Mouse (Mus musculus) WW6 (cell line): ENCODE measurements around the gene Actr2.
A peak's percentile ranks its signal among the peaks of the same experiment; 100 is the strongest.
"Not testable (repeated sequence)": the region's sequence is repeated elsewhere in the genome, so short reads cannot be mapped to it uniquely, and the experiment has no call there.

Experiments
- DNase-seq: peaks from one replicate; pipeline ENCODE4 v3.0.0-alpha.2; 2013; ENCODE audit warnings: low read depth, low spot score

Actr2 gene

GRCm38 (mm10) chr11:20045586-20045985, 67.1 kb downstream of the Actr2 start:
- DNase-seq = no peak

GRCm38 (mm10) chr11:20043256-20043655, 69.5 kb downstream of the Actr2 start:
- no peak for DNase-seq

- no peak for DNase-seq
These were observed 70.6 kb downstream of the Actr2 start for GRCm38 (mm10) chr11:20042106-20042505.

DNA sequence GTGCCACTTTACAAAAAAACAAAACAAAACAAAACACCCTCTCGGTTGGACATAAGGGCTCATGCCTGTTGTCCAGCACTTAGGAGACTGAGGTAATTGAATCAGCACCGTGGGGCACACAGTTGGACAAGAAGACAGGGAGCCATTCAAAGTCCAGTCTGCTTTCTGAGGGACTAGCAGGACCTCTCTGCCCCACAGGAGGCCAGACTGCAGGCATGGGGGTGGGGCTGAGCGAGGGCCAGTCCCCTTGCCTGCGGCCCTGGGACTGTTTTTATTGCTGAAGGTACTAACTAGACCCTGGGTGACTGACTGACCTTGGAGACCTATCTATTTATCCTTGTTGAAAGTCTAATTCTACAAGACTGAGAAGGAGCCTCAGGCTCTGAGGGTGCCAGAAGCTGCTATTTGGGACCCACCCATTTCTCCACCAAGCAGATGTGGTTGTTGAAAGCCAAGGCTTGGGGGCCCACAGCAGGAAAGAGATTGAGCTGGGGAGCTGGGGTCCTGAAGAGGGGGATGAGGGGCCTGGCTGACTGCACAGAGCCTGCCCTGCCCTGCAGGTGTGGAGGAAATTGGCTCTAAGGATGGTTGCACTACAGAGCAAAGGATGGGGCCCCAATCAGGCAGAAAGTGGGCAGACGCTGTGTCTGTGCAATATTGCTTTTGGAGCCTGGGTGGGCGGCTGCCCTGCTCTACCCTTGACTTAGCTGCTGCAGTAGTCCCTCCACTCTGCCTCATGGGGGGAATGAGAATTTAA, 71.4 kb downstream of the Actr2 start:
- DNase-seq = no peak

- no peak for DNase-seq
These were observed 74.0 kb downstream of the Actr2 start for GRCm38 (mm10) chr11:20038723-20039122.

DNA sequence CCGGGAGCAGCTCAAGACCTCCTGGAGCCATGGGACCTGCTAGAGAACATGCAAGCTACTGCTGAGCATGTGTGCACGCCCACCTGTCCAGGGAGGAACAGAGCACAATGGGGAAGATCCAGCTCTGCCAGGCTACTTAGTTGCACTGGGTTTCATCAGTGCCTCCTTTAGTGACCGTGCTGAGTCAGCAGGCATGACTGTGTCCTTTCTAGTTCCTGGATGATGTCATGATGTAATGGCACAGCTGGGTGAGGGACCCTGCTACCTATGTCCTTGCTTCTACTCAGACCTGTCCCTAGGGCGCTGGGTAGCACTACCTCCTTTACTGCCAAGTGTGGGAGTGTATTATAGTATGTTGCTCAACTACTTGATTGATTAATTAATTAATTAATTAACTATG, 75.0 kb downstream of the Actr2 start:
- DNase-seq = no peak

- no peak for DNase-seq
These were observed 76.7 kb downstream of the Actr2 start for GRCm38 (mm10) chr11:20035972-20036371.

DNA sequence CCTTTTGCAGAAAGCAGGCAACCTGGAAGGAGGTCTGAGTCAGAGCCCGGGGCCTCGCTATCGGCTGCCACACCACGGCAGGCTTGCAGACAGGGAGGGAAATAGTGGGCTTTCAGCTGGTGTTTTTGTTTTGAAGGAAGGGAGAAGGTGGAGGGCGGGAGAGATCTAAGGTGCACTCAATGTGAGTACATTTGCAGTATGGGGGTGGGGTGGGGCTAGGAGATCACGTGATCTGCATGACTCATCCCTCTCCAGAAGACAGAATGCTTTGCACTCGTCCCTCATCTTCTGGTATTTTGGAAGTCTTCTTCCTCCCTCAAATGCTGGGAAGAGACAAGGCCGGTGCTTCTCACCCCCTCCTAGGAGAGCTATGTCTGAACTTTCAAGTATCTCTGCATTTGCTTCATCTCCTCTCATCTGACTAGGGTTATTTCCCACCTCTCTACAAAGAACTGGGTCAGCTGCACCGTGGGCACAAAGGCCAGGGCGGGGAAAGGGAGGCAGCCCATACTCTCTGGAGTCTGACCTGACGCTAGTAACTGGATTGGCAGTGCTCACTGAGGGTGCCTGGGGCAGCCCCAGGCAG, 77.3 kb downstream of the Actr2 start:
- DNase-seq = no peak

DNA sequence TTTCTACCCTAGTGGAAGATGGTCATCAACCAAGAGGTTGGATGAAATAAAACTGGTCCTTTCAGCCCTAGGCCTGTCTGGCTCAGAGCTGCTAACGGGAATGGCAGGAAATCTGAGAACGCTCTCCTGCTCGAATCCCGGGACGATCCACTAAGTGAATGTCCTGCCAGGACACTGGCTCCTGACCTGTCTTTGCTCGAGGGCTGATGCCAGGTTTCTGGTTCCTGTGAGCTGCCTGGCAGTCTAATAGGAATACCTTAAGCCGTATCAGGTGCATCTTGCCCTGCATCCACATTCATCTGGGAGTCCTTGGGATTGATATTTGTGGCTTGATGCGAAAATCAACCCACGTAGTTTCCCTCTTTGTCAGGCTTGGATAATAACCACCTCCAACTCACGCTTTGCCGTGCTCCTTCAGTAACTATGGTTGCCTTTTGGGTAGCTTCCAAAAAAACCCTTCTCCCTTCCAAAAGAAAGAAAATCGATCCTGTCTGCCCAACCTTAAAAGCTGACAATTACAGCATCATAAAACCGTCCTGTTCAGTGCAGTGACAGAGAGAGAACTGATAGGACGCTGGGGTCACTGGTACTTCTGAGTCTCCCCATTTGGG, 78.3 kb downstream of the Actr2 start:
- DNase-seq = no peak

DNA sequence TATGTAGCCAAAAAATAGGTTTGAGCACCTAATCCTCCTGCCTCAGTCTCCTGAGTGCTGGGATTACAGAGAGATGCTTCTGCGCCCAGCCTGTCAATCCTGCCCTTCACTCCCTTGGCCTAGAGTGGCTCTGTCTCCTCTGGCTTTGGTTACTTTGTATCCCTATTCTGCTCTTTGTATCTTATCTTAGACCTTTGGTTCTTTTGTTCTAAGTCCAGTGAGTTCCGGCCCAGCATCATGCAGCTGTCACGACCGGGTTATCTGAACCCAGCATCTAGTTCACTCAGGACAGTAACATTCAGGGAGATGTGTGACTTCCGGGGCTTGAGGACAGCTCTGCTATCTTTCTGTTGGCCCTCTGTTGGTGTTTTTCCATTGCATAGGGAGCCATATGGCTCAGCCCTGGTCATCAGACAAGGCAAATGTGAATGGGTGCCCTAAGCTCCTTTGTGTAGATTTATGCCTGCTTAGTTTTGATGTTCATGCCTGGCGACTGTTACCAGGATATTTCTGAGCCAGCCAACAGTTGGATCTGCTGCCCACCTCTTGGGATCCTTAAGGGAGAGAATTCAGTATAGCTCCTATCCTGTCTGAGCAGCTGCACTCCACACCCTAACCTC, 79.1 kb downstream of the Actr2 start:
- DNase-seq = no peak

GRCm38 (mm10) chr11:20031536-20031935, 81.2 kb downstream of the Actr2 start:
- peak; percentile 74 for DNase-seq

DNA sequence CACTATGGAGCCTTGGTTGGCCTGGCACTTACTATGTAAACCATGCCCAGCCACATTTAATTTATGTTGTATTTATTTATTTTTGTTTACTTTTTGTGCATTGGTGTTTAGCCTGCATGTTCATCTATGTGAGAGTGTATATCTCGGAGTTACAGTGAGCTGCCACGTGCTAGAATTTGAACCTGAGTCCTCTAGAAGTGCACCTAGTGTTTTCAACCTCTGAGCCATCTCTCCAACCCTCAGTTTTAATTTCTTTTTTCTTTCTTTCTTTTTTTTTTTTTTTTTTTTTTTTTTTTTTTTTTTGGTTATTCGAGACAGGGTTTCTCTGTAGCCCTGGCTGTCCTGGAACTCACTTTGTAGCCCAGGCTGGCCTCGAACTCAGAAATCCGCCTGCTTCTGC, 81.7 kb downstream of the Actr2 start:
- not testable (repeated sequence) for DNase-seq

- DNase-seq = no peak
These were observed 83.7 kb downstream of the Actr2 start for GRCm38 (mm10) chr11:20029014-20029413.

DNA sequence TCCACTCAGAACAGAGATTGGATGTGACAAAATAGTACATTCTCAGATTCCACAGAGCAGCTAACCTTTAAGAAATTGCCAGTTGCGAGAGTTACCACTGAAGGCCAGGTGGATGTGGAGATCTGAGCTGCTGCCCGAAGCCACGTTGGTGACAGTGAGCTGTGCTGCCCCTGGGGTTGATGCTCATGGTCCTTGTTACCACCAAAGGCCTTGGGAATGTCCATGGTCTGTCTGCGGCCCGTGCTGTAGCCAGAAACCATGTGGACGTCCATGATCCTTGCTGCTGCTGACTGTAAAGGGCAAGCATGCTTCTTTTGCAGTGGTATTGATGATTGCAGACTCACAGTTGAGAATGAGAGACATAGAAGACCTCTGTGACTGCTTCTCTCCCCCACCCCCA, 84.3 kb downstream of the Actr2 start:
- no peak for DNase-seq

DNA sequence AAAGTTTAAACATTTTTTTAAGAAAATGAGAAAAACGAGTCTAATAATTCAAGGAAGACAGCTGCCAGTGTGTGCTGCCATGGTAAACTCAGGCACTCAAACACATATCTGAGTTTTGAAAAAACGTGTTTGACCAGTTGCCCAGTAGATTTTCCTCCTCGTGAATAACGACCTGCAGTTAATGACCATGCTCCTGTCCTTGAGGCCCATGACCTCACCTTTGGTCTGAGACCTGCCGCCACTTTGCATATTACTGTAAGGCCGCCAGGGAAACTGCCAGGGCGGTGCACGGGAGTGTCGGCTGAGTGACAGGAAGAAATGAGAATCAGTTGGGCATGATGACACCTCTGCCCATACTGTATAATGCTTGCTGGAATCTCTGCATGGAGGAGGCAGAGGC, 85.0 kb downstream of the Actr2 start:
- DNase-seq = no peak

DNA sequence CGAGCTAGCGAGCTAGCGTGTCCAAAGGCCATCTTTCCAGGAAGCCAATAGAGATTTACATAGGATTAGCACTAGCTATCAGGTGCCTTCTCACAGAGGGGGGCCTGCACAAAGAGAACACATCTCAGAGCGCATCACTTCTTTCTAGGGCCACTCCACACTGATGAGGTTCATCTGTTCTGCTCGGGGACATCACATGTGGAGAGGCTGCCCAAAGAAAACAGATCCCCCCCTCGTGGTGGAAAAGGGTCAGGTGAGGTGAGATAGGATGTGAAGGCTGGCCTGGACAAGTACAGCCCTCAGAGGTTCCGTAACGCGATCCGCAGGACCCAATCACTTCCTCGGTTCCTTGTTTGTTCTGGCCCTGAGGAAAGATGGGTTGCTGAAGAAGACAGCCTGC, 86.8 kb downstream of the Actr2 start:
- DNase-seq = no peak

- no peak for DNase-seq
These were observed 89.7 kb downstream of the Actr2 start for GRCm38 (mm10) chr11:20022911-20023482.

DNA sequence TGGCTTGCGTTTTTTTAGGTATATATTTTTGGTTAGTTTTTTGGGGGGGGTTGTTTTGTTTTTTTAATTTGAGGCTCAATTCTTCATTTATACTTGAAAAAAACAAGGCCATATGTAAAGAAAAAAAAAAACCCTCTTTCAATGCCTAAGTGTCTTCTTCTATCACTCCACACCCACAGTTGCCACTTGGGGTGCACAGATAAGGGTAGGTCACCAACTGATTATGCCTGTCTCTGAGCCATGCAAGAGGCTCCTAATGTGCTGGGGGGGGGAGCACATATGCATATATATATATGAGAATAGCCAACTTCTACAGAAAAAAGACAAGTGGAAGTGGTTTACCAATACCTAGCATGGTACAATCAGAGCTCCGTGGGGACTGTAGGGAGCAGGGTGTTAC, 90.3 kb downstream of the Actr2 start:
- DNase-seq = no peak

DNA sequence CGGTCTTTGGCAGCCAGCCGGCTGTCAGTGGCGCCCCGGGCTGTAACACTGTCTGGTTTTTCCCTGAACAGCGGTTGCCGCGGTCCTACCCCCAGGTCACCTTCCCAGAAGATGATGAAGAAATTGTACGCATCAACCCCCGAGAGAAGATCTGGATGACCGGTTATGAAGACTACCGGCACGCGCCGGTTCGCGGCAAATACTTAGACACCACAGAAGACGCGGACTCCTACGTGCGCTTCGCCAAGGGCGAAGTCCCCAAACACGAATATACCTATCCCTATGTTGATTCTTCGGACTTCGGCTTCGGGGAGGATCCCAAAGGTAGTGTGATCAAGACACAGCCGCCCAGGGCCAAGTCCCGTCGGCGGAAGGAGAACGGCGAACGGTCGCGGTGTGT, 92.0 kb downstream of the Actr2 start:
- DNase-seq = no peak

GRCm38 (mm10) chr11:20018905-20019304, 93.8 kb downstream of the Actr2 start:
- no peak for DNase-seq

DNA sequence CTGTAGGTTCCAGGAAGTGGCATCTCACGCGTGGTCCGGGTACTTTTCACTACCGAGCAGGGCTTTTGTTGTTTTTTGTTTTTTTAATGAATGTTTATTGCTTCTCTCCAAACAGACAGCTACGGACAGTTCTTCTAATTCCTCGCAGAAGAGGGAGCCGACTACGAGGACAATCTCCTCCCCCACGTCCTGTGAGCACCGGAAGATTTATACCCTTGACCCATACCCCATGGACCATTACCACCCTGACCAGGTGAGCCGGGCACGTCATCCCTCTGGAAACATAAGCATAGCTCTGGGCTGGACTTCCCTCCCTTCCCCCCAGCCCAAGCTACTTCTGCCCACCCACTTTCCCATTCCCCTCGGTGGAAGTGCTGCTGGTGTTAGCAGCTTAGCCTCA, 94.8 kb downstream of the Actr2 start:
- DNase-seq = no peak

DNA sequence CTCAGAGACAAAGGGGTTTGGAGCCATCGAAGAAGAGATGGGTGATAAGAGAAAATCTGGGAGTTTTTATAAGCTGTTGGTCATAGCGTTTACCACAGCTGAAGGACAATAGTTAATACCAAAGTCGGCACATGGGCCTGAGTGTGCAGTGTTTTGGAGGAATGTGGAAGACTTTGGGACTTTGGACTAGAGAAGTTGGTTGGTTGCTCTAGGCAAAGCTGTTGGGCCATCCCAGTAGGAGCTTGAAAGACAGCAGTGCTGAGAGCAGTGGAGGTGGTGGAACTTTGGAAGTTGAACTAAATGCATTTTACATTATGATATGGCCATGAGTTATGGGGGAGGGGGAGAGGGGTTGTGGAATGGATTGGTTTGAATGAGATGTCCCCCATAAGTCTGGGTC, 99.3 kb downstream of the Actr2 start:
- DNase-seq = no peak
